Mouse (Mus musculus) liver, embryonic 14.5 days (tissue): ENCODE results near the gene Hacl1. TPM values are rescaled to one million over a fixed set of nuclear protein-coding genes. Genes with fewer than 3 reads are reported as not detected.

ENCODE experiments used
- ATAC-seq: fragments of 200-750 bp; cut with Nextera tagmentation; 2 replicates; pipeline ENCODE4 v1.8.0; 2017; ENCODE audit warnings: moderate number of reproducible peaks, mild to moderate bottlenecking, moderate library complexity; ENCODE audit not compliant: insufficient read depth
- DNase-seq, 3 experiments: peaks; one replicate each; pipeline ENCODE4 v3.0.0-alpha.2; 2012 to 2013; ENCODE audit warnings: low read depth in 3 of 3, low spot score in 3 of 3
- H3K27ac ChIP-seq: fragments of 300-500 bp; sonication (generic); 2 replicates; pipeline ENCODE4 v1.5.1; 2014; ENCODE audit warnings: moderate library complexity, mild to moderate bottlenecking, control low read depth, inconsistent platforms
- H3K27me3 ChIP-seq: fragments of 300-500 bp; sonication (generic); 2 replicates; pipeline ENCODE4 v1.6.1; 2014; ENCODE audit warnings: mild to moderate bottlenecking, low read length, moderate library complexity; ENCODE audit not compliant: control insufficient read depth, insufficient read depth
- H3K36me3 ChIP-seq: fragments of 300-500 bp; sonication (generic); replicated peaks from 2 replicates; pipeline ENCODE4 v1.6.1; 2014; ENCODE audit warnings: low read depth; ENCODE audit not compliant: control insufficient read depth, insufficient read depth
- H3K4me1 ChIP-seq, 2 experiments: fragments of 200-500 bp in 1 of 2; fragments of 300-500 bp in 1 of 2; sonication (generic) in 1 of 2; replicated peaks; 2 replicates each; pipeline ENCODE4 v1.6.1; 2012 to 2014; ENCODE audit warnings: antibody characterized with exemption in 1 of 2, inconsistent platforms in 1 of 2, low read length in 1 of 2; ENCODE audit not compliant: control insufficient read depth in 2 of 2, insufficient read depth in 2 of 2
- H3K4me2 ChIP-seq: fragments of 300-500 bp; sonication (generic); 2 replicates; pipeline ENCODE4 v1.6.1; 2014; ENCODE audit warnings: low read depth, mild to moderate bottlenecking, control low read depth, moderate library complexity
- H3K4me3 ChIP-seq, 2 experiments: fragments of 200-500 bp in 1 of 2; fragments of 300-500 bp in 1 of 2; sonication (generic) in 1 of 2; 2 replicates each; pipeline ENCODE4 v1.5.1; 2012 to 2014; ENCODE audit warnings: low read depth in 2 of 2, low read length in 2 of 2, mild to moderate bottlenecking in 2 of 2, control low read depth in 1 of 2, inconsistent platforms in 1 of 2, moderate library complexity in 1 of 2; ENCODE audit not compliant: insufficient read depth in 1 of 2
- H3K9ac ChIP-seq: fragments of 300-500 bp; sonication (generic); replicated peaks from 2 replicates; pipeline ENCODE4 v1.6.1; 2014; ENCODE audit warnings: mild to moderate bottlenecking, control low read depth, moderate library complexity
- H3K9me3 ChIP-seq: fragments of 300-500 bp; sonication (generic); 2 replicates; pipeline ENCODE4 v1.6.1; 2016; ENCODE audit warnings: low read length, mixed read lengths; ENCODE audit not compliant: control insufficient read depth
- CTCF ChIP-seq: IDR thresholded peaks from 2 replicates; pipeline ENCODE4 v1.5.1; 2016; ENCODE audit warnings: antibody characterized with exemption, low read depth, control low read depth
- EP300 ChIP-seq: IDR thresholded peaks from 2 replicates; pipeline ENCODE4 v1.6.1; 2016; ENCODE audit warnings: antibody characterized with exemption, low read depth
- WGBS: fragments of 180-500 bp; shearing (Covaris S2); extraction: QIAGEN DNeasy Blood & Tissue Kit; methylation state at CpG from one replicate; pipeline ENCODE4 v1.1.7; 2014; ENCODE audit not compliant: insufficient replicate concordance; 5-methylcytosine and 5-hydroxymethylcytosine counted together
- polyA plus RNA-seq, 2 experiments: library from polyadenylated mRNA; depleted of rRNA in 1 of 2; stranded (reverse) in 1 of 2; unstranded in 1 of 2; fragments of >200 nt; fragmentation: Nextera tagmentation in 1 of 2; extraction: Ambion mirVana in 1 of 2; gene quantifications; 2 replicates each; pipeline versions ENCODE4 v1.2.1 to v1.2.3; 2012 to 2014

The Hacl1 gene
- polyA plus RNA-seq, 2 experiments: 7.4 to 13.3 TPM

- no peaks in the 10 kb centered on the region for H3K27me3 ChIP-seq
- 0 out of 2 replicates have a peak overlapping the region, but pooled peaks have one; percentile 22 for H3K4me2 ChIP-seq
- no peak for TF ChIP-seq CTCF
- no peak for TF ChIP-seq EP300
- peaks cover 0 to 16% of the 10 kb centered on the region in 2 experiments; a peak in 2 of 4 replicates for H3K4me1 ChIP-seq
- no peak for DNase-seq
- H3K9me3 ChIP-seq: no peaks in the 10 kb centered on the region
- ATAC-seq: no peak
- H3K4me3 ChIP-seq: no peak overlapping the region
- H3K9ac ChIP-seq: no peak overlapping the region
- no peak overlapping the region for H3K27ac ChIP-seq
- 27% methylated on average over 15 of the region's 15 CpGs for WGBS
- no peaks in the 10 kb centered on the region for H3K36me3 ChIP-seq
Measured at GRCm38 (mm10) chr14:31669642-31670490, 28.8 kb upstream of the Hacl1 start.

- Histone ChIP-seq H3K4me2 (0 out of 2 replicates have a peak overlapping the region, but pooled peaks have one; percentile 22), H3K9me3 (no peaks in the 10 kb centered on the region), H3K4me1 (peaks cover 0 to 22% of the 10 kb centered on the region in 2 experiments; a peak in 2 of 4 replicates), H3K36me3 (no peaks in the 10 kb centered on the region), H3K9ac (no peak overlapping the region), H3K27ac (no peak overlapping the region), H3K27me3 (no peaks in the 10 kb centered on the region), H3K4me3 (no peak overlapping the region)
- DNase-seq (no peak), ATAC-seq (no peak)
- TF ChIP-seq EP300 (no peak), CTCF (no peak)
- 29% methylated on average over 13 of the region's 13 CpGs for WGBS
Measured at GRCm38 (mm10) chr14:31669161-31669611, 28.1 kb upstream of the Hacl1 start.

GRCm38 (mm10) chr14:31668326-31668725 lies 27.2 kb upstream of the Hacl1 start:
- TF ChIP-seq CTCF (no peak), EP300 (no peak)
- Histone ChIP-seq H3K9me3 (no peaks in the 10 kb centered on the region), H3K4me3 (no peak overlapping the region), H3K27me3 (no peaks in the 10 kb centered on the region), H3K4me1 (peaks cover 0 to 29% of the 10 kb centered on the region in 2 experiments; a peak in 2 of 4 replicates), H3K36me3 (no peaks in the 10 kb centered on the region), H3K27ac (no peak overlapping the region), H3K4me2 (no peak overlapping the region), H3K9ac (no peak overlapping the region)
- ATAC-seq (no peak), DNase-seq (no peak)
- 68% methylated on average over 13 of the region's 13 CpGs for WGBS

GRCm38 (mm10) chr14:31667741-31668140 lies 26.7 kb upstream of the Hacl1 start:
- H3K36me3 ChIP-seq: no peaks in the 10 kb centered on the region
- WGBS: 53% methylated on average over 6 of the region's 6 CpGs
- DNase-seq (no peak), ATAC-seq (no peak)
- no peak overlapping the region for H3K27ac ChIP-seq
- no peaks in the 10 kb centered on the region for H3K27me3 ChIP-seq
- H3K4me1 ChIP-seq: peaks cover 0 to 34% of the 10 kb centered on the region in 2 experiments; a peak in 3 of 4 replicates
- no peak overlapping the region for H3K9ac ChIP-seq
- TF ChIP-seq EP300 (no peak), CTCF (no peak)
- H3K9me3 ChIP-seq: no peaks in the 10 kb centered on the region
- H3K4me2 ChIP-seq: no peak overlapping the region
- H3K4me3 ChIP-seq: no peak overlapping the region
